Mouse (Mus musculus) lung, postnatal 0 days (tissue): Measurements from ENCODE around the gene B4galt5.

Experiments used
- CTCF ChIP-seq: IDR thresholded peaks from 2 replicates; pipeline ENCODE4 v1.5.1; 2016; ENCODE audit warnings: antibody characterized with exemption, mild to moderate bottlenecking
- EP300 ChIP-seq: IDR thresholded peaks from 2 replicates; pipeline ENCODE4 v1.6.1; 2016; ENCODE audit warnings: antibody characterized with exemption, mild to moderate bottlenecking, control low read depth

DNA sequence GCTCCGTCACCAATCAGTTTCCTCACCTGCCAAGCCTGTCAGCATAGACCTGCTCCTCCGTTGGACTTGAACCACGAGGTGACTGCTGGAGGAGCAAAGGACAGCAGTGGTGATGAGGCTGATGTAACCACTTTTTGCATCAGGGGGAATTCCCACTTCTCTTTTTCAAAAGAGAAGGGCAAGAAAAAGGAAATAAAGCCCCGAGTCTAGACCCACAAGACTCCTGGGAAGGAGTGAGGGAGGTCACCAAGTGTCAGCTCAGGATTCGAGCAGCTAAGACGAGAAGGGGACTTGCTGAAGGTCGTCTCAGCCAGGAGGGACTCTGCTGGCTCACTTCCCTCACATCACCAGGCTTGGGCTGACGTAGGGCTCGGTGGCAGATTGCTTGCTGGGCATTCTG, 26.2 kb upstream of the B4galt5 start:
- TF ChIP-seq CTCF: no peak
- TF ChIP-seq EP300: no peak
